Mouse (Mus musculus): ENCODE results near the gene Dxo. TPM values are rescaled to one million over a fixed set of nuclear protein-coding genes. Genes with fewer than 3 reads are reported as not detected.
A peak's percentile ranks its signal among the peaks of the same experiment; 100 is the strongest.

Gene Dxo
- polyA plus RNA-seq, 1 experiment from 2014 or later, result 73.0 TPM

Small RNAs within 50 kb of the gene (microRNA-seq; reads per million reads assigned to microRNA genes)
- gene Mir6970 (not detected), gene Mir6971 (1.5 reads per million, percentile 2 among the genes with 10 or more reads in this experiment), gene Mir6972 (not detected)

Other genes with a start within 250 kb of the Dxo start
- 20.8 and 22.6 TPM in 2 replicates for gene Gpsm3, start 247.2 kb upstream of the Dxo start, polyA plus RNA-seq (2015; fragmentation: Nextera tagmentation; extraction: Ambion mirVana)
- 14.9 and 16.7 TPM in 2 replicates for gene Pbx2, start 245.8 kb upstream of the Dxo start, polyA plus RNA-seq (2015; fragmentation: Nextera tagmentation; extraction: Ambion mirVana)
- 6.5 and 7.5 TPM in 2 replicates for gene Ager, start 239.2 kb upstream of the Dxo start, polyA plus RNA-seq (2015; fragmentation: Nextera tagmentation; extraction: Ambion mirVana)
- 166 and 168 TPM in 2 replicates for gene Rnf5, start 233.3 kb upstream of the Dxo start, polyA plus RNA-seq (2015; fragmentation: Nextera tagmentation; extraction: Ambion mirVana)
- gene Agpat1, start 232.8 kb upstream of the Dxo start, polyA plus RNA-seq (2015; fragmentation: Nextera tagmentation; extraction: Ambion mirVana), result 60.8 and 72.2 TPM in 2 replicates
- gene Egfl8, start 221.0 kb upstream of the Dxo start, polyA plus RNA-seq (2015; fragmentation: Nextera tagmentation; extraction: Ambion mirVana), result 3.5 and 4.4 TPM in 2 replicates
- gene Ppt2, start 208.5 kb upstream of the Dxo start, polyA plus RNA-seq (2015; fragmentation: Nextera tagmentation; extraction: Ambion mirVana), result 36.5 and 39.1 TPM in 2 replicates
- gene Prrt1, start 207.5 kb upstream of the Dxo start, polyA plus RNA-seq (2015; fragmentation: Nextera tagmentation; extraction: Ambion mirVana), result 0.24 and 0.35 TPM in 2 replicates
- gene Fkbpl, start 192.3 kb upstream of the Dxo start, polyA plus RNA-seq (2015; fragmentation: Nextera tagmentation; extraction: Ambion mirVana), result 17.2 and 18.4 TPM in 2 replicates
- 86.2 and 98.2 TPM in 2 replicates for gene Atf6b, start 189.9 kb upstream of the Dxo start, polyA plus RNA-seq (2015; fragmentation: Nextera tagmentation; extraction: Ambion mirVana)
- gene Tnxb, start 166.5 kb upstream of the Dxo start, polyA plus RNA-seq (2015; fragmentation: Nextera tagmentation; extraction: Ambion mirVana), result 0.35 and 0.75 TPM in 2 replicates
- gene C4b, start 93.1 kb upstream of the Dxo start, polyA plus RNA-seq (2015; fragmentation: Nextera tagmentation; extraction: Ambion mirVana), result 0.73 and 2.0 TPM in 2 replicates
- gene Cyp21a1, start 32.5 kb upstream of the Dxo start, polyA plus RNA-seq (2015; fragmentation: Nextera tagmentation; extraction: Ambion mirVana), result 11.1 and 45.4 TPM in 2 replicates
- 29.4 and 29.6 TPM in 2 replicates for gene Stk19, start 74 bp upstream of the Dxo start, polyA plus RNA-seq (2015; fragmentation: Nextera tagmentation; extraction: Ambion mirVana)
- 48.5 and 53.1 TPM in 2 replicates for gene Skiv2l, start 13.2 kb downstream of the Dxo start, polyA plus RNA-seq (2015; fragmentation: Nextera tagmentation; extraction: Ambion mirVana)
- 101 and 116 TPM in 2 replicates for gene Nelfe, start 13.4 kb downstream of the Dxo start, polyA plus RNA-seq (2015; fragmentation: Nextera tagmentation; extraction: Ambion mirVana)
- 12.1 and 13.3 TPM in 2 replicates for gene Cfb, start 25.5 kb downstream of the Dxo start, polyA plus RNA-seq (2015; fragmentation: Nextera tagmentation; extraction: Ambion mirVana)
- 5.0 TPM in 2 replicates for gene Zbtb12, start 42.5 kb downstream of the Dxo start, polyA plus RNA-seq (2015; fragmentation: Nextera tagmentation; extraction: Ambion mirVana)
- not detected in 2 replicates for gene Gm20547, start 45.0 kb downstream of the Dxo start, polyA plus RNA-seq (2015; fragmentation: Nextera tagmentation; extraction: Ambion mirVana)
- gene C2, start 61.2 kb downstream of the Dxo start, polyA plus RNA-seq (2015; fragmentation: Nextera tagmentation; extraction: Ambion mirVana), result 2.6 and 3.6 TPM in 2 replicates
- gene Ehmt2, start 61.5 kb downstream of the Dxo start, polyA plus RNA-seq (2015; fragmentation: Nextera tagmentation; extraction: Ambion mirVana), result 80.1 and 93.7 TPM in 2 replicates
- 12.4 and 13.0 TPM in 2 replicates for gene Slc44a4, start 77.4 kb downstream of the Dxo start, polyA plus RNA-seq (2015; fragmentation: Nextera tagmentation; extraction: Ambion mirVana)
- 33.7 and 37.0 TPM in 2 replicates for gene Neu1, start 94.2 kb downstream of the Dxo start, polyA plus RNA-seq (2015; fragmentation: Nextera tagmentation; extraction: Ambion mirVana)
- gene Hspa1b, start 122.2 kb downstream of the Dxo start, polyA plus RNA-seq (2015; fragmentation: Nextera tagmentation; extraction: Ambion mirVana), result 0.49 and 0.53 TPM in 2 replicates
- not detected in 2 replicates for gene Gm20481, start 132.9 kb downstream of the Dxo start, polyA plus RNA-seq (2015; fragmentation: Nextera tagmentation; extraction: Ambion mirVana)
- 7.8 and 8.4 TPM in 2 replicates for gene Hspa1a, start 135.1 kb downstream of the Dxo start, polyA plus RNA-seq (2015; fragmentation: Nextera tagmentation; extraction: Ambion mirVana)
- 0.81 and 1.6 TPM in 2 replicates for gene Hspa1l, start 135.7 kb downstream of the Dxo start, polyA plus RNA-seq (2015; fragmentation: Nextera tagmentation; extraction: Ambion mirVana)
- gene Lsm2, start 144.8 kb downstream of the Dxo start, polyA plus RNA-seq (2015; fragmentation: Nextera tagmentation; extraction: Ambion mirVana), result 229 and 231 TPM in 2 replicates
- gene Vars, start 164.0 kb downstream of the Dxo start, polyA plus RNA-seq (2015; fragmentation: Nextera tagmentation; extraction: Ambion mirVana), result 128 and 140 TPM in 2 replicates
- gene Vwa7, start 179.6 kb downstream of the Dxo start, polyA plus RNA-seq (2015; fragmentation: Nextera tagmentation; extraction: Ambion mirVana), result 0.19 and 0.29 TPM in 2 replicates
- gene Sapcd1, start 191.0 kb downstream of the Dxo start, polyA plus RNA-seq (2015; fragmentation: Nextera tagmentation; extraction: Ambion mirVana), result 6.2 and 6.8 TPM in 2 replicates
- 5.2 and 5.4 TPM in 2 replicates for gene Msh5, start 209.7 kb downstream of the Dxo start, polyA plus RNA-seq (2015; fragmentation: Nextera tagmentation; extraction: Ambion mirVana)
- 300 and 320 TPM in 2 replicates for gene Clic1, start 212.9 kb downstream of the Dxo start, polyA plus RNA-seq (2015; fragmentation: Nextera tagmentation; extraction: Ambion mirVana)
- 324 and 356 TPM in 2 replicates for gene Ddah2, start 222.0 kb downstream of the Dxo start, polyA plus RNA-seq (2015; fragmentation: Nextera tagmentation; extraction: Ambion mirVana)
- 1.6 TPM in 1 of 2 replicates, not detected in the other for gene Ly6g6c, start 228.4 kb downstream of the Dxo start, polyA plus RNA-seq (2015; fragmentation: Nextera tagmentation; extraction: Ambion mirVana)
- 0.41 and 0.52 TPM in 2 replicates for gene Mpig6b, start 229.2 kb downstream of the Dxo start, polyA plus RNA-seq (2015; fragmentation: Nextera tagmentation; extraction: Ambion mirVana)
- gene Ly6g6e, start 239.9 kb downstream of the Dxo start, polyA plus RNA-seq (2015; fragmentation: Nextera tagmentation; extraction: Ambion mirVana), result 1.2 and 1.6 TPM in 2 replicates
- gene Ly6g6d, start 241.0 kb downstream of the Dxo start, polyA plus RNA-seq (2015; fragmentation: Nextera tagmentation; extraction: Ambion mirVana), result 5.0 and 6.0 TPM in 2 replicates
- gene Ly6g6f, start 248.6 kb downstream of the Dxo start, polyA plus RNA-seq (2015; fragmentation: Nextera tagmentation; extraction: Ambion mirVana), result not detected in 2 replicates